Mouse (Mus musculus) heart, postnatal 0 days (tissue): ENCODE data around the gene Kntc1.

Experiments used
- CTCF ChIP-seq: IDR thresholded peaks from 2 replicates; pipeline ENCODE4 v1.5.1; 2016; ENCODE audit warnings: antibody characterized with exemption, control low read depth, low read depth
- EP300 ChIP-seq: IDR thresholded peaks from 2 replicates; pipeline ENCODE4 v1.6.1; 2016; ENCODE audit warnings: antibody characterized with exemption, low read depth

GRCm38 (mm10) chr5:123858798-123859197, 109.3 kb downstream of the Kntc1 start:
- TF ChIP-seq CTCF (no peak), EP300 (no peak)
